Mouse (Mus musculus) kidney, postnatal 14 days (tissue): ENCODE results near the gene Apoa2.

ENCODE experiments used
- DNase-seq: peaks from one replicate; pipeline ENCODE4 v3.0.0; 2022; ENCODE audit warnings: mixed read lengths

The Apoa2 gene

GRCm38 (mm10) chr1:171262594-171263130 is 37.8 kb downstream of the Apoa2 start:
- DNase-seq, result peak; percentile 89

DNA sequence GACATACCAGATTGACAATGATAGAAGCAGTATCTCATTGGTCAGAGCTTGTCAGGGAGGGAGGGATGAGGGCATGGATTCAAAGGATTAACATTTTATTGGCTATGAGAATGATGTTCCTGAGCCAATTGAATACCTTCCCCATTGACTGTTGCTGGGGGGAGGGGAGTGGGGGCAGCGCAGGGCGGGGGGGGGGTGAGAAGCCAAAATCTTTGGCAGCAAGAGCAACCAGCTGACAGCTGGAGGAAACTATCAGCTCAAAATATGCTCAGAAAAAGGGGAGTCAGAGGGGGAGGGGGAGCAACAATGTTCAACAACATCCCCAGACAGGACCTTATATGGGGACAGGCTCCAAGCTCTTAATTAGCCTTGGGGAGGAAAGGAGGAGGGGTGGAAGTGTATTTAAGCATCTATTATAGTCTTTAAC is 38.3 kb downstream of the Apoa2 start:
- peak; percentile 84 for DNase-seq

DNA sequence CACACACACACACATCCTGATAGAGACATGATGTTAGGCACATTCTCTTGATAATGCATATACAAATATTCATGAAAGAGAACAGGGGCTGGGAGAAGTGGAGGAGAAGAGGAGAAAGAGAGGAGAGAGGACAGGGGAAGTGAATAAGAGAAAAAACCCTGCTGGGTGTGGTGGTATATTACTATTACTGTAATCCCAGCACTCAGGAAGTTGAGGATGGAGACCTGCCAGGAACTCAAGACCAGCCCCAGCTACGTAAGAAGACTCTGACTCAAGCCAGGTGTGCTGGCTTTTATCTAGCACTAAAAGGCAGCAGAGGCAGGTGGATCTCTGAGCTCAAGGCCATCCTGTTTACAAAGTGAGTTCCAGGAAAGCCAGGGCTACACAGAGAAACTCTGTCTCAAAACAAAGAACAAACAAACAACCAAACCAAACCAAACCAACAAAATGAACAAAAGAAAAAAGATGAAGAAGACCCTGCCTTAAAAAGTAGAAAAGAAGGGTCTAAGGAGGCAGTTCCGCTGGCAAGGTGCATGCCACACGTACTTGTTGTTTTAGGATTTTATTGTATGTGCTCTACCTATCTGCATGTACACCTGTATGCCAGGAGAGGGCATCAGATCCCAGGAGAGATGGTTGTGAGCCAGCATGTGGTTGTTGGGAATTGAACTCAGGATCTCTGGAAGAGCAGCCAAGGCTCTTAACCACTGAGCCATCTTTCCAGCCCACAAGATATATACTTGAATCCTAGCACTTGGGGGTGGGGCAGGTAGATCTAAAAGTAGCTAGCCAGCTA is 39.0 kb downstream of the Apoa2 start:
- DNase-seq, result no peak

DNA sequence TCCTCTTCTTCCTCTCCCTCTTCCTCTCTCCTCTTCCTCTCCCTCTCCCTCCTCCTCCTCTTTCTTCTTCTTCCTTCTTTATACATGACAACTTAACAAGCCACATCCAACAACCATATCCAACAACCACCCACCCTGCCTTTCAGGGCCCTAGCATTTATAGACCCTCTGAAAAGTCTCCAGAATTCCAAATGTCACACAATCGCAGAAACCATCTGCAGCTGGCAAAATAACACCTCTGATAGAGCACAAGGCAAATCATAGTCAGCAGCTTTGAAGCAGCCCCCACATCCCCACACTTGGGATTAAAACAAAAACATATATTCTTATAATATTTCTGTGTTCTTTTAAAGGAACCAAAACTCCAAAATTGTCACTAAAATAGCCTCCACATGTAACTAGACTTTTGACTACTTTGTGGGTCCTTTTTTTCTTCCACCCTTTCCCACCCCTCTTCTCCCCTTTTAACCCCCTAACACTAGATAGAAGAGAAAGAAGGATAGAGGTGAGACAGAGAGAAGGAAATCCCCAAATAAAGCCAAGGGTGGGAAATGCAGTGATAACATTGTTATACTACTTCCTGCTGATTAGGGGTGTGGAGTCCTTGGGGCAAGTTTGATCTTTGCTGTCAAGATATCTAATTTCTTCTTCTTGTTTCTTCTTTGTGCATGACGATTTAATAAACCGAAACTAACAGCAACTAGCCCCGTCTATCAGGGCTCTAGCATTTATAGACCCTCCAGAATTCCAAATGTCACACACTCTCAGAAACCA is 41.3 kb downstream of the Apoa2 start:
- no peak for DNase-seq

GRCm38 (mm10) chr1:171268341-171268740 is 43.5 kb downstream of the Apoa2 start:
- DNase-seq, result no peak

DNA sequence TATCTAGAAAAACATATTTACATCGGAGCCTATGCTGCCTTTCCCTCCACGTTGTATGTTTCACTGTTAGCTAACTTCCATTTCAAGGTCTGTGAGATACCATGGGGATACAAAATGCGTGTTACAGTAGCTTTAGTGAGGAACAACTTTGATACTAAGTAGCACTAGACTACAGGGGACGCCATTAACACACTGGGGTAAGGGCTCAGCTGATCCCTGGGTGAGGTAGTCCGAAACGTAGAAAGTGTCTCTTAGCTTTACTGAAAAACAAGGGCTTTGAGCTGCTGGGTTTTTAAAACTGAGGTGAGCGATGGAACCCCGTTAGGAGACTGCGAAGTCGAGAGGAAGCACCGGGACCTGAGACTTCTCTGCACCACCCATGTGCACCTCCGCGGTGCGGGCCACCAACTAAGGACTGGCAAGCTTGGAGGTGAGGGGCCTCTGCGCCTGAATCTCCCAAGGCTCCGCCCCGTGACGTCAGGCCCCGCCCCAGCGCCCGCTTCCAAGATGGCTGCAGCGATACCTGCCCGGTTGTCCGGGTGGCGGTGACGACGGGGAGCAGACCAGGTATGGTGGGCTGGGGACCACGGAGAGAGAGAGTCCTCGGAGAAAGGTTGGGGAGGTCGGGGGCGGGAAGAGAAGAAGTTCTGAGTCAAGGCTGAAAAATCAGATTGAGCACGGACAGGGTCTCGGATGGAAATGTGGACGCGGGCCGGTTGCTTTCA is 45.2 kb downstream of the Apoa2 start, which contains the start of gene B4galt3:
Gene B4galt3 (plus strand): TSS at position 481 of the 725 bp plus-strand sequence.
- peak; percentile 98 for DNase-seq

DNA sequence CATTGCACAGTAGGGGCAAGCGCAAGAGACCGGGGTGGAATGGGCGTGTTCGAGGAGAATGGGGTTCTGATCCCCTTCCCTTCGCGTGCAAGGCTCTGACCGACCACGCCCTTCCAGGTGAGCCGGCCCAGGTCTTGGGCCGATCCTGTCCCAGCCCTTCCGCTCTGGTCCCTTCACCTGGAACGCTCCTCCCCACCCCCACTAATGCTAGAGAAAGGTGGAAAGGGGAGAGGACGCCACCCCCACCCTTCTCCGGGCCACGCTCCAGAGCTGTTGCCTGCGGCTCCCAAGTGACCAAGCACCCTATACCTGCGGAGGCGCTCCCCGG is 45.7 kb downstream of the Apoa2 start:
- peak; percentile 83 for DNase-seq

DNA sequence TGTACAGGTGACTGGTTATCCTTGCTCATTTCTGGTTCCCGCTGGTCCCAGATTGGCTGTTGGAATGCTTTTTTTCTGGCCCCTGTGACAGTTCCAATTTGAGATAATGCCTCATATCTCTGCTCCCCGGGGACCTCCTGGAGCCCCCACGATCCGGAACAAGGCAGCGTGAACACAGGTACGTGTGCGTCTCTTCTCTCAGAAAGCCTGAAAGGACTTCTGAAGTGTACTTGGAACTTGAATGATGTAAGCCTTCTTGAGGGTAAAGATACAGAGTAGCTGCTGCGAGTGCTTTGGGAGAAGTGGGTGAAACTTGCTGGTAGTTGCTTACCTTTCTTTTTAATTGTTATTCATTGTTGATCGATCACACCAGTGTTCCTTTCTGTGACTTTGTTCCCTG is 46.3 kb downstream of the Apoa2 start:
- DNase-seq, result no peak

DNA sequence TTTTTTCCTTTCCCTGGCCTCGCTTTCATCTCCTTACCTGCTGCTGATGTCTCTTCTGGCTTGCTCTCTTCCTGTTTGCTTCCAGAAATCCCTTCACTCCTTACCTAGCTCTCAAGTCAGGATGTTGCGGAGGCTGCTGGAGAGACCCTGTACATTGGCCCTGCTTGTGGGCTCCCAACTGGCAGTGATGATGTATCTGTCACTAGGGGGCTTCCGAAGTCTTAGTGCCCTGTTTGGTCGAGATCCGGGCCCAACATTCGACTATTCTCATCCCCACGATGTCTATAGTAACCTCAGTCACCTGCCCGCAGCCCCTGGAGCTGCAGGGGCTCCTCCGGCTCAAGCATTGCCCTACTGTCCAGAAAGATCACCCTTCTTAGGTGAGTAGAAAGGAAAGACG is 46.8 kb downstream of the Apoa2 start:
- no peak for DNase-seq

DNA sequence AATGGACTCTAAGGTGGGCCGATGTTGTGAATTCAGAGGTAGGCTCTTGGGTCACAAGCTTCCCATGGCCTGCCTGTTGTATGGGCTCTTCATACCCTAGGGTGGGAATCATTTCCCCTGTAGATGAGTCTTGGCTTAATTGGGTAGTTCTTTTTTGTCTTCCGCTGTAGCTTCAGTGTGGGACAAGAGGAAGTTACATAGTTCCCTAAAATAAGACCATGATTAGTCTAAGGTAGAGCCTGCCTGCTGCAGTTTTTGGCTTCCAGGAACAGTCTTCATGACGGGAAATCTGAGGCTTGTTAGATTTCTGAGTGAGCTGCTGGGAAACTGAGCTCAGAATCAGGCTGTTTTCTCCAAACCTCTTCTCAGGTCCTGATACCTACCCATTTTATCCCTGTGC is 47.2 kb downstream of the Apoa2 start:
- DNase-seq, result no peak

DNA sequence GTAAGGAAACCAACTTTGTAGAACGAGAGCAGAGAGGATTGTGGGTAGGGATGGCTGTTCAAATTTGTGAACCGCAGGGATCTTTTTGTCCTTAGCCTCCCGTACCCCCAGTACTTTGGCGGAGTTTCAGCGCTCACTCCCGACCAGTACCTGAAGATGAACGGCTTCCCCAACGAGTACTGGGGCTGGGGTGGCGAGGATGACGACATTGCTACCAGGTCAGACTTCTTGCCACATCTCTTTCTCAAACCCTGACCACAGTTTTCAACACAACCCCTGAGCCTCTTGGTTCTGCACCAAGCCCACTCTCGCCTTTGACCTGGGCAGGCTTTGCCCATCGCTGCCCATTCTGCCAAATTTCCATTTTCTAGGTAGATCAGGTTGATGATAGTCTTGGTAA is 49.3 kb downstream of the Apoa2 start:
- no peak for DNase-seq

- no peak for DNase-seq
Measured at GRCm38 (mm10) chr1:171275144-171275734, 50.4 kb downstream of the Apoa2 start.
